Mouse (Mus musculus) midbrain, postnatal 0 days (tissue): ENCODE measurements at regions not wholly inside any gene's neighbourhood (a gene's known extent, or its start where the extent isn't known, plus 50 kb on each side); places are given as distances from the start of the nearest gene placed in this dataset.

ENCODE experiments used
- ATAC-seq: fragments of 200-750 bp; cut with Nextera tagmentation; 2 replicates; pipeline ENCODE4 v1.8.0; 2017; ENCODE audit warnings: moderate number of reproducible peaks, mild to moderate bottlenecking, moderate TSS enrichment, moderate library complexity; ENCODE audit not compliant: low FRiP score
- DNase-seq: peaks from one replicate; pipeline ENCODE4 v3.0.0-alpha.2; 2015; ENCODE audit warnings: low spot score
- H3K27ac ChIP-seq: fragments of 300-500 bp; sonication (generic); 2 replicates; pipeline ENCODE4 v1.5.1; 2014; ENCODE audit warnings: low read depth, mild to moderate bottlenecking, low read length, mixed read lengths
- H3K27me3 ChIP-seq: fragments of 300-500 bp; sonication (generic); 2 replicates; pipeline ENCODE4 v1.6.1; 2014; ENCODE audit warnings: low read length, control low read depth, mixed read lengths; ENCODE audit not compliant: insufficient read depth
- H3K36me3 ChIP-seq: fragments of 300-500 bp; sonication (generic); 2 replicates; pipeline ENCODE4 v1.6.1; 2014; ENCODE audit warnings: low read length, control low read depth, mixed read lengths; ENCODE audit not compliant: insufficient read depth
- H3K4me1 ChIP-seq: fragments of 300-500 bp; sonication (generic); 2 replicates; pipeline ENCODE4 v1.6.1; 2014; ENCODE audit warnings: mild to moderate bottlenecking, control low read depth, antibody characterized with exemption, low read length, mixed read lengths; ENCODE audit not compliant: insufficient read depth
- H3K4me2 ChIP-seq: fragments of 300-500 bp; sonication (generic); 2 replicates; pipeline ENCODE4 v1.6.1; 2014; ENCODE audit warnings: low read depth, mild to moderate bottlenecking, low read length, mixed read lengths; ENCODE audit not compliant: poor library complexity, severe bottlenecking
- H3K4me3 ChIP-seq: fragments of 300-500 bp; sonication (generic); 2 replicates; pipeline ENCODE4 v1.5.1; 2014; ENCODE audit warnings: low read depth, mild to moderate bottlenecking, low read length, moderate library complexity
- H3K9ac ChIP-seq: fragments of 300-500 bp; sonication (generic); replicated peaks from 2 replicates; pipeline ENCODE4 v1.6.1; 2014; ENCODE audit warnings: mild to moderate bottlenecking, low read length, moderate library complexity, mixed read lengths; ENCODE audit not compliant: poor library complexity, severe bottlenecking
- H3K9me3 ChIP-seq: fragments of 300-500 bp; sonication (generic); 2 replicates; pipeline ENCODE4 v1.6.1; 2016; ENCODE audit warnings: low read length, control low read depth
- CTCF ChIP-seq: IDR thresholded peaks from 2 replicates; pipeline ENCODE4 v1.5.1; 2016; ENCODE audit warnings: antibody characterized with exemption, mild to moderate bottlenecking
- WGBS: fragments of 180-500 bp; shearing (Covaris S2); extraction: QIAGEN DNeasy Blood & Tissue Kit; methylation state at CpG from one replicate; pipeline ENCODE4 v1.1.7; 2014; 5-methylcytosine and 5-hydroxymethylcytosine counted together

DNA sequence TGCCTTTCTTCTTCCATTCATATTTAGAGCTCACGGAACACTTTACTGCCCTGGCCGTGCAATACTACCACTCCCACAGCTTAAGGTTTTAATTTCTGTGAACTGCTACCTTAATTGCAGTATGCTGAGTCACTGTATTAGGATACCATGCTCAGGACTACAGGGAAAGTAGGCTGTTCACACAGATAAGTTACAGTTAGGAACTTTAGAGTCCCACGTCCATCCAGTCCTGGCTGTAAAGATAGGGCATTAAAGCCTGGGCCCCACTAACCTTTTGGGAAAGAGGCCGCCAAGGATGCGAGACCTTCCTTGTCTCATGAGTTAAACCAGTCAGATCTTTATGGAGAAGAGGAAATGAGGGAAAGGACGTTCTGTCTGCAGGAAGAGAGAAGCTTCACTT is 574.6 kb downstream of the Stpg2 start:
- Histone ChIP-seq H3K27ac (no peak overlapping the region), H3K4me3 (no peak overlapping the region), H3K9me3 (no peaks in the 10 kb centered on the region), H3K27me3 (no peaks in the 10 kb centered on the region), H3K4me2 (no peak overlapping the region), H3K36me3 (no peaks in the 10 kb centered on the region), H3K9ac (no peak overlapping the region), H3K4me1 (no peaks in the 10 kb centered on the region; the same call in 1 of the 2 replicates)
- TF ChIP-seq CTCF: no peak
- 78% methylated on average over 6 of the region's 6 CpGs for WGBS
- ATAC-seq (no peak), DNase-seq (no peak)

DNA sequence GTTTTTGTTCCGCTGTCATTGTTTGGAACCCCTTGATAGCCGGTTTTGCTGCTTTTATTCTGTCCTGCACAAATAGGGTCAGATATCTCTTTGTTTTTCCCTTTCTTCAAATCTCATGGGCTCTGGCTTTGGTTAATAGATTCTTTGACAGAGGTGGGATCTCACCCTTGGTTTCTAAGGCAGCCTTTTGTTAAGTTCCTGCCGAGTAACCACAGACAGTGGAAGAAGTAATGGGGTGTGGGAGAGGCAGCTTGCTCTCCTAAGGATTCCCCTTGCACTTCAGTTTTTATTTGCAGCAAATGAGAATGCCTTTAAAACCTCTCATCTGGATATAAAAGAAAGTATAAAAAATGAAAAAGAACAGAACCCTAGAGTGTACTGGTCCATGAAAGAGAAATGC is 577.9 kb downstream of the Stpg2 start:
- ATAC-seq (no peak), DNase-seq (no peak)
- no peaks in the 10 kb centered on the region for H3K9me3 ChIP-seq

DNA sequence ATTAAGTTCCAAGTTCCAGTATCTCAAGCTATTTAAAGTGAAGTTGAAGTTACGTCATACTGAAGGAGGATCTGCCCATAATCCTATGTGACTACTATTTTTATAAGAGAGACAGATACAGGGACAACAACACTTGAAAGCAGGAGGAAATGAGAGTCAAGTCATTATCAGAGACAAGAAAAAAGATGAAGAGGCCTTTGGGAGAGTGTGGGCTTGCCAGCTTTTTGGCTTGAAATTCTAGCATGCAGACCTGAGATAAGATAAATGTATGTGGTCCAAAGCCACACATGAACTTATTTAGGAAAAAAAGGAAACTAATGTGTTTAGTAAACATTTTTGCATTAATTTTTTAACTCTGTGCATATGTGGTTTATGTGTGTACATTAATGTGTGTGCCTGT is 581.0 kb downstream of the Stpg2 start:
- WGBS: 81% methylated on average over 1 of the region's 1 CpGs
- H3K9me3 ChIP-seq: no peaks in the 10 kb centered on the region
- H3K27ac ChIP-seq: no peak overlapping the region
- H3K4me2 ChIP-seq: no peak overlapping the region
- H3K4me3 ChIP-seq: no peak overlapping the region
- no peak overlapping the region for H3K9ac ChIP-seq
- ATAC-seq (no peak), DNase-seq (no peak)
- H3K36me3 ChIP-seq: no peaks in the 10 kb centered on the region
- no peak for TF ChIP-seq CTCF
- no peaks in the 10 kb centered on the region for H3K27me3 ChIP-seq
- H3K4me1 ChIP-seq: no peaks in the 10 kb centered on the region; the same call in 1 of the 2 replicates

More for the DNA sequence above, 577.9 kb downstream of the Stpg2 start:
- TF ChIP-seq CTCF: no peak
- H3K27ac ChIP-seq: no peak overlapping the region
- WGBS: 37% methylated on average over 3 of the region's 3 CpGs
- no peak overlapping the region for H3K9ac ChIP-seq
- no peaks in the 10 kb centered on the region for H3K27me3 ChIP-seq
- no peak overlapping the region for H3K4me3 ChIP-seq
- H3K36me3 ChIP-seq: no peaks in the 10 kb centered on the region
- H3K4me2 ChIP-seq: no peak overlapping the region
- H3K4me1 ChIP-seq: no peaks in the 10 kb centered on the region; the same call in 1 of the 2 replicates

DNA sequence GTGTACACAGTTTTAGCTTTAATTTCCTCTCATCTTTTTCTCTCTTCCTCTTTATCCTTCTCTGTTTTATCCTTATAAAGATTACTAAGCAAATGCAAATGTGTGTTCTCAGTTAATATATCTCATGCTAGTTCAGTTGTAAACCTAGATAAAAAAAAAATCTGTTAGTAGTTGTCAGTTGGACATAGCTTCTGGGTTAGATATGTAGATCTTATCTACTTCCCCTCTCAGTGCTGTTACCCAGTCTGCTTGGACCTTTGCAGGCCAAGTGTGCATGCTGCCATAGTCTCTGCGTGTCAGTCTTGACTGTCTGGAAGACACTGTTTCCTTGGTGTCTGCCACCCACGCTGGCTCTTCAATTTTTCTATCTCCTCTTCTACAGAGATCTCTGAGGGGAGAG is 583.4 kb downstream of the Stpg2 start:
- no peak for TF ChIP-seq CTCF
- H3K4me2 ChIP-seq: no peak overlapping the region
- H3K4me3 ChIP-seq: no peak overlapping the region
- no peaks in the 10 kb centered on the region for H3K4me1 ChIP-seq
- H3K9ac ChIP-seq: no peak overlapping the region
- DNase-seq (no peak), ATAC-seq (no peak)
- H3K27ac ChIP-seq: no peak overlapping the region
- no peaks in the 10 kb centered on the region for H3K9me3 ChIP-seq
- no peaks in the 10 kb centered on the region for H3K27me3 ChIP-seq
- H3K36me3 ChIP-seq: no peaks in the 10 kb centered on the region
- 88% methylated on average over 2 of the region's 2 CpGs for WGBS

DNA sequence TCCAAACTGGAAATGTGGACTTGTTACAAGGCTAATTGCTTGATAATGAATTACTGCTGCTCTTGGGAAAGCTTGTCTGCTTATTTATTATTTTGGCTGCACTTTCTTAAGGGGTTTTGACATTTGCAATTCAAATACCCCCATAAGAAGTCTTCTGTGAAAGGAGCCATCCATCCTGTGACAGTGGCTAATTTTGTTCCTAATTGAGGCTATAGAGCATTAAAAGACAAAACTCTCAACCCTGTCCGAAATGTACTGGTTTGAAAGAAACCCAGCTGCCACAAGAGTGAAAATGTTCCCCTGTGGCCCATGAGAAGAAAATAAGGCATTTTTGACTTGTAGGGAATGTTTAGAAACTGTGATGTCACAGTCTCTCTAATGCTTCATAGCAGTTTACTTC is 591.2 kb downstream of the Stpg2 start:
- Histone ChIP-seq H3K27me3 (no peaks in the 10 kb centered on the region), H3K36me3 (no peaks in the 10 kb centered on the region), H3K9me3 (no peaks in the 10 kb centered on the region), H3K4me3 (no peak overlapping the region), H3K9ac (no peak overlapping the region), H3K27ac (no peak overlapping the region), H3K4me1 (no peaks in the 10 kb centered on the region), H3K4me2 (no peak overlapping the region)
- no peak for DNase-seq
- 60% methylated on average over 1 of the region's 1 CpGs for WGBS
- ATAC-seq: no peak
- TF ChIP-seq CTCF: no peak

DNA sequence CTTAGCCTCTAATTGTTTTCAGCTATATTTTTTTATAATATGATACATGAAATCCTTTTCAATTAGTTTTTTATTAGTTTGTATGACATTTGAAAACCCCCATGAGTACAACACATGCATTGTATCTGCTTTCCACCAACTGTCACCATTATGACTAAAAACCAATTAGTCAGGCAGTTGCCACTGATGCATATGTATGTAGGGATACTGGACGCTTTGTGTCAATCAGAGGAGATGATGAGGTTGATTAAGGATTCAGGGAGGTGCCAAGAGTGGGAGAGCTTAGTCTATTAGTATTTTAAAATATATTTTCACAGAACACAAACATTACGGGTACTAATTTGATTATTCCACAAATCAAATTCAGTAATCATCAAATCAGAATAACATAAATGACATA is 593.6 kb downstream of the Stpg2 start:
- WGBS: 60% methylated on average over 2 of the region's 2 CpGs
- Histone ChIP-seq H3K4me1 (no peaks in the 10 kb centered on the region), H3K27ac (no peak overlapping the region), H3K9ac (no peak overlapping the region), H3K4me2 (no peak overlapping the region), H3K36me3 (no peaks in the 10 kb centered on the region), H3K27me3 (no peaks in the 10 kb centered on the region), H3K9me3 (no peaks in the 10 kb centered on the region), H3K4me3 (no peak overlapping the region)
- DNase-seq (no peak), ATAC-seq (no peak)
- TF ChIP-seq CTCF: no peak
